Mouse (Mus musculus) liver, embryonic 11.5 days (tissue): ENCODE results near the gene Dctn2. TPM values are rescaled to one million over a fixed set of nuclear protein-coding genes. Genes with fewer than 3 reads are reported as not detected.

Source experiments
- ATAC-seq: fragments of 200-750 bp; cut with Nextera tagmentation; replicated peaks from 2 replicates; pipeline ENCODE4 v1.8.0; 2017; ENCODE audit warnings: moderate number of reproducible peaks, mild to moderate bottlenecking, moderate TSS enrichment, moderate library complexity; ENCODE audit not compliant: low FRiP score
- DNase-seq: peaks from one replicate; pipeline ENCODE4 v3.0.0-alpha.2; 2017; ENCODE audit warnings: low spot score
- H3K27ac ChIP-seq: fragments of 300-500 bp; sonication (generic); 2 replicates; pipeline ENCODE4 v1.5.1; 2014; ENCODE audit warnings: mild to moderate bottlenecking, low read depth, low read length, control low read depth
- H3K27me3 ChIP-seq: fragments of 300-500 bp; sonication (generic); replicated peaks from 2 replicates; pipeline ENCODE4 v1.6.1; 2014; ENCODE audit warnings: low read length, mixed read lengths; ENCODE audit not compliant: control insufficient read depth, insufficient read depth
- H3K36me3 ChIP-seq: fragments of 300-500 bp; sonication (generic); 2 replicates; pipeline ENCODE4 v1.6.1; 2014; ENCODE audit warnings: mild to moderate bottlenecking, low read length, moderate library complexity, mixed read lengths; ENCODE audit not compliant: control insufficient read depth, insufficient read depth
- H3K4me1 ChIP-seq: fragments of 300-500 bp; sonication (generic); replicated peaks from 2 replicates; pipeline ENCODE4 v1.6.1; 2014; ENCODE audit warnings: low read length, mixed read lengths; ENCODE audit not compliant: control insufficient read depth, insufficient read depth
- H3K4me2 ChIP-seq: fragments of 300-500 bp; sonication (generic); 2 replicates; pipeline ENCODE4 v1.6.1; 2014; ENCODE audit warnings: mild to moderate bottlenecking, control low read depth, moderate library complexity
- H3K4me3 ChIP-seq: fragments of 300-500 bp; sonication (generic); 2 replicates; pipeline ENCODE4 v1.5.1; 2014; ENCODE audit warnings: low read depth, low read length, control low read depth
- H3K9ac ChIP-seq: fragments of 300-500 bp; sonication (generic); 2 replicates; pipeline ENCODE4 v1.6.1; 2014; ENCODE audit warnings: low read depth, low read length, control low read depth
- H3K9me3 ChIP-seq: fragments of 300-500 bp; sonication (generic); 2 replicates; pipeline ENCODE4 v1.6.1; 2016; ENCODE audit warnings: low read length, inconsistent platforms, mixed read lengths; ENCODE audit not compliant: control insufficient read depth
- WGBS: fragments of 180-500 bp; shearing (Covaris S2); extraction: QIAGEN DNeasy Blood & Tissue Kit; methylation state at CpG from one replicate; pipeline ENCODE4 v1.1.7; 2014; 5-methylcytosine and 5-hydroxymethylcytosine counted together
- polyA plus RNA-seq: library from polyadenylated mRNA; unstranded; fragments of >200 nt; fragmentation: Nextera tagmentation; extraction: Ambion mirVana; gene quantifications from 2 replicates; pipeline ENCODE4 v1.2.1, GENCODE M21; 2014

Gene Dctn2
- polyA plus RNA-seq, 1 experiment from 2014 or later = 135 TPM

GRCm38 (mm10) chr10:127330212-127330611, 64.0 kb downstream of the Dctn2 start:
- H3K4me1 ChIP-seq = peaks cover 17% of the 10 kb centered on the region
- H3K4me2 ChIP-seq = no peak overlapping the region
- H3K27me3 ChIP-seq = peaks cover 29% of the 10 kb centered on the region
- DNase-seq (no peak), ATAC-seq (no peak)
- no peaks in the 10 kb centered on the region for H3K9me3 ChIP-seq
- peaks cover 5% of the 10 kb centered on the region; the same call in 1 of the 2 replicates for H3K36me3 ChIP-seq
- no peak overlapping the region for H3K9ac ChIP-seq
- 77% methylated on average over 7 of the region's 7 CpGs for WGBS
- H3K27ac ChIP-seq = no peak overlapping the region
- no peak overlapping the region for H3K4me3 ChIP-seq

Other genes starting within 250 kb of the Dctn2 start
- 110 and 119 TPM in 2 replicates for gene Tsfm, start 235.5 kb upstream of the Dctn2 start, polyA plus RNA-seq
- 54.1 and 58.1 TPM in 2 replicates for gene Mettl1, start 225.0 kb upstream of the Dctn2 start, polyA plus RNA-seq
- 0.11 and 0.23 TPM in 2 replicates for gene Eef1akmt3, start 224.9 kb upstream of the Dctn2 start, polyA plus RNA-seq
- not detected in 2 replicates for gene Cyp27b1, start 218.1 kb upstream of the Dctn2 start, polyA plus RNA-seq
- 0.38 TPM in 2 replicates for gene March9, start 206.2 kb upstream of the Dctn2 start, polyA plus RNA-seq
- 1,533 and 1,539 TPM in 2 replicates for gene Cdk4, start 202.8 kb upstream of the Dctn2 start, polyA plus RNA-seq
- 112 and 121 TPM in 2 replicates for gene Tspan31, start 196.1 kb upstream of the Dctn2 start, polyA plus RNA-seq
- gene Agap2, start 191.1 kb upstream of the Dctn2 start, polyA plus RNA-seq = 2.2 and 2.3 TPM in 2 replicates
- gene Os9, start 145.2 kb upstream of the Dctn2 start, polyA plus RNA-seq = 51.2 and 54.7 TPM in 2 replicates
- 21.6 and 26.3 TPM in 2 replicates for gene B4galnt1, start 101.1 kb upstream of the Dctn2 start, polyA plus RNA-seq
- gene Slc26a10, start 85.7 kb upstream of the Dctn2 start, polyA plus RNA-seq = 3.6 and 5.2 TPM in 2 replicates
- 28.3 and 30.2 TPM in 2 replicates for gene Arhgef25, start 76.3 kb upstream of the Dctn2 start, polyA plus RNA-seq
- gene Dtx3, start 70.6 kb upstream of the Dctn2 start, polyA plus RNA-seq = 64.0 and 70.8 TPM in 2 replicates
- gene Pip4k2c, start 54.8 kb upstream of the Dctn2 start, polyA plus RNA-seq = 43.1 and 43.4 TPM in 2 replicates
- gene Kif5a, start 3.0 kb upstream of the Dctn2 start, polyA plus RNA-seq = 1.3 and 1.4 TPM in 2 replicates
- 14.2 and 19.0 TPM in 2 replicates for gene Mbd6, start 22.6 kb downstream of the Dctn2 start, polyA plus RNA-seq
- 249 and 257 TPM in 2 replicates for gene Mars, start 45.4 kb downstream of the Dctn2 start, polyA plus RNA-seq
- gene Arhgap9, start 55.6 kb downstream of the Dctn2 start, polyA plus RNA-seq = 22.0 and 24.4 TPM in 2 replicates
- gene Gli1, start 75.6 kb downstream of the Dctn2 start, polyA plus RNA-seq = 2.1 and 2.2 TPM in 2 replicates
- gene Inhbe, start 88.0 kb downstream of the Dctn2 start, polyA plus RNA-seq = 0.04 and 0.09 TPM in 2 replicates
- gene Inhbc, start 104.1 kb downstream of the Dctn2 start, polyA plus RNA-seq = 1.1 and 1.4 TPM in 2 replicates
- 25.4 and 33.8 TPM in 2 replicates for gene R3hdm2, start 114.0 kb downstream of the Dctn2 start, polyA plus RNA-seq
- gene Stac3, start 235.3 kb downstream of the Dctn2 start, polyA plus RNA-seq = 0.32 and 0.39 TPM in 2 replicates
- gene Ndufa4l2, start 248.6 kb downstream of the Dctn2 start, polyA plus RNA-seq = 34.2 TPM in 2 replicates